Mouse (Mus musculus): ENCODE measurements around the gene Mllt6.

DNA sequence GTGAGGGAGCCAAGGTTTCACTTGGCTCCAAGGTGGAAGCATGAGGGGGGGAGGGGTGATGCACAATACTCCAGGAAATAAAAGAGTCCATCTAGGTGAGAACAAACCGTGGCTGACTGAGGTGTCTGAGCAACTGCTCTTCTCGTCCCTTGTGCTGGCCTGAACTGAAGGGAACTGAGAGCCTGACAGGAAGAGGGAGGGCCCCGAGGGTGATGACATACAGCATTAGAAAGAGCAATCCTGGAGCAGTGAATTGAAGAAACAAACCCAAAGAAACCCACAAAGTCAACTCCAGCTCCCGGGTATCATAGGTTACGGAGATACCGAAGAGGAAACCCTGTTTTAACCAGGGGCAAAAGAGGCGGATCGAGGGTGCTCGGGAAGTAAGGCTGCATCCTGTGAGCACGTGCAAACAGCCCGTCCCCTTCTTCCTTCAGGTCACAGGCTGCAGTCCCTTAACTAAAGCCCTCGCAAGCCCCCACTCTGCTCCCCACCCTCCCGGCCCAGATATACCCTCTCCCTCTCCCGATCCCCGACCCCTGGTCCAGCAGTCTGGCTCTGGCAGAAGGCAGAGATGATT, 55.2 kb downstream of the Mllt6 start:
- TF ChIP-seq POLR2A (IDR thresholded peaks at IDR 0.05; ENCODE audit: borderline replicate concordance, low read depth, low read length): no peak
- no peak for TF ChIP-seq CTCF (IDR thresholded peaks at IDR 0.05; ENCODE audit: low read depth, low read length)
